ENCODE assay signal across 9 mouse cellular contexts in genomic region chr8:125897868-125898788, GRCm38 (mm10). TPM values are rescaled to one million over a fixed set of nuclear protein-coding genes. Genes with fewer than 3 reads are reported as not detected.
DNase-seq lines count a peak whose midpoint lies in the region; ATAC-seq and TF ChIP-seq lines count a peak whose summit lies in the region.
"Had no signal": no experiment of that assay in that cellular context is flagged by ENCODE, and none has a peak within 500 bp of the region (broad histone marks: within the 10 kb centered on the region; RNA-seq: fewer than 3 reads in every experiment).

TSS of gene Pcnx2 (minus strand) at chr8:125898317.

- TF ChIP-seq CTCF in liver, postnatal 0 days (IDR thresholded peaks at IDR 0.05; ENCODE audit: low read depth), result no peak
- TF ChIP-seq CTCF in thymus, adult 2 months (IDR thresholded peaks at IDR 0.05; ENCODE audit: borderline replicate concordance, control insufficient read depth, extremely low read depth, insufficient read depth, low read length, poor library complexity), result no peak

- no peaks in the 10 kb centered on the region for H3K9me3 ChIP-seq in liver, embryonic 11.5 days (ENCODE audit: control insufficient read depth, low read length)
- no peaks in the 10 kb centered on the region for H3K9me3 ChIP-seq in liver, postnatal 0 days (ENCODE audit: low read length)
- H3K9me3 ChIP-seq in hindbrain, embryonic 13.5 days, result no peaks in the 10 kb centered on the region
- H3K9me3 ChIP-seq in limb, embryonic 11.5 days (ENCODE audit: control insufficient read depth, low read length), result no peaks in the 10 kb centered on the region

- H3K4me2 ChIP-seq in liver, embryonic 11.5 days, result peak within 1 kb of the TSS; percentile 46
- no peak within 1 kb of the TSS for H3K4me2 ChIP-seq in liver, postnatal 0 days (ENCODE audit: low read depth, low read length)
- H3K4me2 ChIP-seq in hindbrain, embryonic 13.5 days, result peak within 1 kb of the TSS; percentile 71
- H3K4me2 ChIP-seq in limb, embryonic 11.5 days (ENCODE audit: low read depth, severe bottlenecking), result peak within 1 kb of the TSS; percentile 50

- H3K27me3 ChIP-seq in liver, embryonic 11.5 days (replicated peaks; ENCODE audit: control insufficient read depth, insufficient read depth, low read length), result peaks cover 28% of the 10 kb centered on the region
- H3K27me3 ChIP-seq in liver, postnatal 0 days (ENCODE audit: insufficient read depth, low read length), result peaks cover 18% of the 10 kb centered on the region
- H3K27me3 ChIP-seq in hindbrain, embryonic 13.5 days, result peaks cover 32% of the 10 kb centered on the region
- H3K27me3 ChIP-seq in limb, embryonic 11.5 days (ENCODE audit: control insufficient read depth, insufficient read depth, low read length), result peaks cover 24% of the 10 kb centered on the region
- H3K27me3 ChIP-seq in thymus, adult 2 months (ENCODE audit: control insufficient read depth, insufficient read depth, low read length), result no peaks in the 10 kb centered on the region; the same call in 1 of the 2 replicates

- H3K27ac ChIP-seq in liver, embryonic 11.5 days (ENCODE audit: low read depth, low read length), result no peak within 1 kb of the TSS
- no peak within 1 kb of the TSS for H3K27ac ChIP-seq in liver, postnatal 0 days (ENCODE audit: low read depth)
- peak within 1 kb of the TSS; percentile 84 for H3K27ac ChIP-seq in hindbrain, embryonic 13.5 days
- no peak within 1 kb of the TSS for H3K27ac ChIP-seq in limb, embryonic 11.5 days (replicated peaks; ENCODE audit: low read depth, low read length)
- H3K27ac ChIP-seq in thymus, adult 2 months (ENCODE audit: control insufficient read depth, insufficient read depth, low read length), result no peak within 1 kb of the TSS

- H3K36me3 ChIP-seq in liver, embryonic 11.5 days (ENCODE audit: control insufficient read depth, insufficient read depth, low read length), result no peaks in the 10 kb centered on the region
- H3K36me3 ChIP-seq in liver, postnatal 0 days (replicated peaks; ENCODE audit: insufficient read depth, low read length), result no peaks in the 10 kb centered on the region
- no peaks in the 10 kb centered on the region for H3K36me3 ChIP-seq in hindbrain, embryonic 13.5 days
- H3K36me3 ChIP-seq in limb, embryonic 11.5 days (ENCODE audit: control insufficient read depth, insufficient read depth, low read length), result no peaks in the 10 kb centered on the region
- no peaks in the 10 kb centered on the region for H3K36me3 ChIP-seq in thymus, adult 2 months (ENCODE audit: control insufficient read depth, insufficient read depth, low read length)

- TF ChIP-seq EP300 in liver, postnatal 0 days (IDR thresholded peaks at IDR 0.05; ENCODE audit: low read depth), result no peak

- H3K4me3 ChIP-seq in liver, embryonic 11.5 days (ENCODE audit: low read depth, low read length), result peak within 1 kb of the TSS; percentile 19; the same call in 1 of the 2 replicates
- H3K4me3 ChIP-seq in liver, postnatal 0 days (ENCODE audit: low read depth, low read length), result no peak within 1 kb of the TSS
- peak within 1 kb of the TSS; percentile 64 for H3K4me3 ChIP-seq in hindbrain, embryonic 13.5 days
- peak within 1 kb of the TSS; percentile 20 for H3K4me3 ChIP-seq in limb, embryonic 11.5 days (ENCODE audit: low read depth, low read length)
- H3K4me3 ChIP-seq in thymus, adult 2 months (ENCODE audit: control insufficient read depth, insufficient read depth, low read length), result no peak within 1 kb of the TSS
- H3K4me3 ChIP-seq: myocyte had no signal

- ATAC-seq in liver, embryonic 11.5 days (replicated peaks; ENCODE audit: low FRiP score), result no peak; the same call in 1 of the 2 replicates
- no peak for ATAC-seq in liver, postnatal 0 days
- ATAC-seq in hindbrain, embryonic 13.5 days (ENCODE audit: low FRiP score), result peak; percentile 87
- ATAC-seq in limb, embryonic 11.5 days (ENCODE audit: insufficient number of reproducible peaks, low FRiP score, low TSS enrichment, low read depth), result no peak

- TF ChIP-seq POLR2A in thymus, adult 2 months (IDR thresholded peaks at IDR 0.05; ENCODE audit: control insufficient read depth, extremely low read depth, insufficient read depth, low read length, poor library complexity), result no peak

- 10% methylated on average over 44 of the region's 44 CpGs for WGBS in liver, embryonic 11.5 days
- WGBS in liver, postnatal 0 days (ENCODE audit: insufficient replicate concordance), result 9% methylated on average over 41 of the region's 44 CpGs
- 5% methylated on average over 44 of the region's 44 CpGs for WGBS in hindbrain, embryonic 13.5 days
- WGBS in limb, embryonic 11.5 days, result 9% methylated on average over 44 of the region's 44 CpGs
- WGBS in thymus, adult 2 months, result 16% methylated on average over 44 of the region's 44 CpGs

- H3K4me1 ChIP-seq in liver, embryonic 11.5 days (replicated peaks; ENCODE audit: control insufficient read depth, insufficient read depth, low read length), result 0 out of 2 replicates have a peak, but pooled peaks cover 3% of the 10 kb centered on the region
- no peaks in the 10 kb centered on the region for H3K4me1 ChIP-seq in liver, postnatal 0 days (ENCODE audit: insufficient read depth)
- peaks cover 20% of the 10 kb centered on the region for H3K4me1 ChIP-seq in hindbrain, embryonic 13.5 days (replicated peaks)
- 0 out of 2 replicates have a peak, but pooled peaks cover 4% of the 10 kb centered on the region for H3K4me1 ChIP-seq in limb, embryonic 11.5 days (ENCODE audit: control insufficient read depth, insufficient read depth, low read length)
- H3K4me1 ChIP-seq in thymus, adult 2 months (replicated peaks; ENCODE audit: control insufficient read depth, insufficient read depth, low read length), result no peaks in the 10 kb centered on the region

- H3K9ac ChIP-seq in liver, embryonic 11.5 days (ENCODE audit: low read depth, low read length), result no peak within 1 kb of the TSS
- no peak within 1 kb of the TSS for H3K9ac ChIP-seq in liver, postnatal 0 days (replicated peaks)
- H3K9ac ChIP-seq in hindbrain, embryonic 13.5 days, result peak within 1 kb of the TSS; percentile 86
- H3K9ac ChIP-seq in limb, embryonic 11.5 days (ENCODE audit: low read length), result no peak within 1 kb of the TSS; the same call in 1 of the 2 replicates

- DNase-seq in liver, embryonic 11.5 days (ENCODE audit: low spot score), result no peak
- no peak for DNase-seq in liver, postnatal 0 days
- DNase-seq in cerebellum, postnatal 25 days, result peak; percentile 91 to 94
- peak; percentile 30 for DNase-seq in limb, embryonic 11.5 days (ENCODE audit: low spot score)
- DNase-seq in right cerebral cortex, postnatal 14 days, result peak; percentile 75
- no peak for DNase-seq in thymus, adult 2 months
- no peak for DNase-seq in lung, postnatal 36 days

RNA-seq across cellular contexts. Expression of gene Pcnx2, which starts in this region (rescaled TPM):
- 0.47 and 0.67 TPM in 2 replicates for polyA plus RNA-seq in liver, embryonic 11.5 days (2014; fragmentation: Nextera tagmentation; extraction: Ambion mirVana)
- polyA plus RNA-seq in liver, postnatal 0 days (2015; fragmentation: Nextera tagmentation; extraction: Ambion mirVana), result 0.04 and 0.05 TPM in 2 replicates
- polyA plus RNA-seq in hindbrain, embryonic 13.5 days (2015; fragmentation: Nextera tagmentation; extraction: Ambion mirVana), result 3.3 and 4.6 TPM in 2 replicates
- 0.13 TPM in 1 of 2 replicates, not detected in the other for polyA plus RNA-seq in limb, embryonic 11.5 days (2014; fragmentation: Nextera tagmentation; extraction: Ambion mirVana)
- 0.19 and 0.34 TPM in 2 replicates for polyA plus RNA-seq in thymus, adult 2 months (2012; rRNA removed)

Comparison
In these comparisons a context has a peak if more than half of its experiments do, and no peak if none do; other contexts are left out.
1. H3K4me3 ChIP-seq: peak in liver, embryonic 11.5 days (single experiment) and hindbrain, embryonic 13.5 days (single experiment); none in liver, postnatal 0 days (single experiment) and thymus, adult 2 months (single experiment).
2. Peak in DNase-seq, H3K4me3 ChIP-seq and H3K4me2 ChIP-seq in limb, embryonic 11.5 days; RNA of the gene not detected or under 1 TPM.
3. DNase-seq: peak in cerebellum, postnatal 25 days (2 of 2) and right cerebral cortex, postnatal 14 days (single experiment); none in liver, embryonic 11.5 days (single experiment), liver, postnatal 0 days (single experiment), thymus, adult 2 months (single experiment) and lung, postnatal 36 days (single experiment).